Mouse (Mus musculus) C2C12 (cell line): ENCODE data around the gene Sept3.

Experiments used
- CTCF ChIP-seq: IDR thresholded peaks from one replicate; pipeline ENCODE4 v1.5.1; 2011; ENCODE audit not compliant: control insufficient read depth, insufficient read depth, insufficient read length
- MAX ChIP-seq: IDR thresholded peaks from one replicate; pipeline ENCODE4 v1.6.1; 2011; ENCODE audit warnings: mild to moderate bottlenecking, control low read depth
- MYOD1 ChIP-seq: IDR thresholded peaks from one replicate; pipeline ENCODE4 v1.6.1; 2011; ENCODE audit warnings: low read depth; ENCODE audit not compliant: control insufficient read depth, insufficient read length
- MYOG ChIP-seq: IDR thresholded peaks from one replicate; pipeline ENCODE4 v1.6.1; 2011; ENCODE audit not compliant: control insufficient read depth, insufficient read length; ENCODE audit errors: extremely low read depth

GRCm38 (mm10) chr15:82235661-82236060, 39.0 kb upstream of the Sept3 start:
- TF ChIP-seq CTCF: no peak
- TF ChIP-seq MAX: no peak
- no peak for TF ChIP-seq MYOG
- TF ChIP-seq MYOD1: no peak
